Mouse (Mus musculus): ENCODE measurements around the gene Ostm1.

Ostm1 gene

GRCm38 (mm10) chr10:42734546-42735060, 151.0 kb downstream of the Ostm1 start:
- no peak for DNase-seq (ENCODE audit: low spot score in 2 of 2)

- no peak for DNase-seq (ENCODE audit: low spot score in 2 of 2)
Measured at GRCm38 (mm10) chr10:42751813-42752212, 168.2 kb downstream of the Ostm1 start.

All from spleen, postnatal 10 days (tissue).